Mouse (Mus musculus): ENCODE results near the gene Lsg1. TPM values are rescaled to one million over a fixed set of nuclear protein-coding genes. Genes with fewer than 3 reads are reported as not detected.

Lsg1 gene
- polyA plus RNA-seq, 1 experiment from 2014 or later, result 66.1 TPM

- peak overlapping the region; percentile 65 for H3K4me3 ChIP-seq
- WGBS, result 76% methylated on average over 13 of the region's 13 CpGs
- H3K36me3 ChIP-seq, result no peaks in the 10 kb centered on the region; the same call in 1 of the 2 replicates
- H3K9ac ChIP-seq, result peak overlapping the region; percentile 57
- ATAC-seq (ENCODE audit: insufficient number of reproducible peaks, low FRiP score, low TSS enrichment, low read depth), result no peak
- H3K4me2 ChIP-seq, result peak overlapping the region; percentile 63
- H3K4me1 ChIP-seq, result peaks cover 36% of the 10 kb centered on the region
- no peaks in the 10 kb centered on the region for H3K27me3 ChIP-seq
- no peaks in the 10 kb centered on the region for H3K9me3 ChIP-seq
- peak overlapping the region; percentile 89; the same call in 1 of the 2 replicates for H3K27ac ChIP-seq
These were observed 75.6 kb downstream of the Lsg1 start for GRCm38 (mm10) chr16:30511563-30512340.

GRCm38 (mm10) chr16:30510504-30511451, 76.6 kb downstream of the Lsg1 start:
- no peaks in the 10 kb centered on the region for H3K9me3 ChIP-seq
- H3K36me3 ChIP-seq, result no peaks in the 10 kb centered on the region; the same call in 1 of the 2 replicates
- peak overlapping the region; percentile 57 for H3K9ac ChIP-seq
- peak; percentile 75 for ATAC-seq (ENCODE audit: insufficient number of reproducible peaks, low FRiP score, low TSS enrichment, low read depth)
- no peaks in the 10 kb centered on the region for H3K27me3 ChIP-seq
- H3K4me2 ChIP-seq, result peak overlapping the region; percentile 63
- H3K4me3 ChIP-seq, result peak overlapping the region; percentile 65
- WGBS, result 3% methylated on average over 44 of the region's 44 CpGs
- H3K4me1 ChIP-seq, result peaks cover 36% of the 10 kb centered on the region
- peak overlapping the region; percentile 89 for H3K27ac ChIP-seq

Other genes starting within 250 kb of the Lsg1 start
- 8.1 and 10.2 TPM in 2 replicates for gene Atp13a3, start 181.6 kb downstream of the Lsg1 start, polyA plus RNA-seq (2015; fragmentation: Nextera tagmentation; extraction: Ambion mirVana)
- 17.1 and 18.8 TPM in 2 replicates for gene Tmem44, start 36.8 kb downstream of the Lsg1 start, polyA plus RNA-seq (2015; fragmentation: Nextera tagmentation; extraction: Ambion mirVana)
- 23.2 and 25.6 TPM in 2 replicates for gene Fam43a, start 12.1 kb upstream of the Lsg1 start, polyA plus RNA-seq (2015; fragmentation: Nextera tagmentation; extraction: Ambion mirVana)

Measured in limb, embryonic 15.5 days (tissue).